Mouse (Mus musculus): ENCODE measurements at regions not wholly inside any gene's neighbourhood (a gene's known extent, or its start where the extent isn't known, plus 50 kb on each side); places are given as distances from the start of the nearest gene placed in this dataset.

- H3K27me3 ChIP-seq (replicated peaks; ENCODE audit: control insufficient read depth, insufficient read depth, low read length), result no peaks in the 10 kb centered on the region
Measured at GRCm38 (mm10) chr2:64860113-64860512, 164.7 kb downstream of the Grb14 start.

GRCm38 (mm10) chr2:64853918-64854317 lies 170.9 kb downstream of the Grb14 start:
- H3K4me3 ChIP-seq (ENCODE audit: low read length), result peak overlapping the region; percentile 17
- no peaks in the 10 kb centered on the region for H3K9me3 ChIP-seq (ENCODE audit: control insufficient read depth, low read length)
- H3K27ac ChIP-seq (ENCODE audit: low read depth, low read length), result no peak overlapping the region
- no peaks in the 10 kb centered on the region for H3K27me3 ChIP-seq (replicated peaks; ENCODE audit: control insufficient read depth, insufficient read depth, low read length)
- peak; percentile 52; the same call in 1 of the 2 replicates for ATAC-seq
- H3K4me1 ChIP-seq (ENCODE audit: control insufficient read depth, insufficient read depth, low read depth, low read length), result no peaks in the 10 kb centered on the region; the same call in 1 of the 2 replicates
- no peaks in the 10 kb centered on the region for H3K36me3 ChIP-seq (ENCODE audit: control insufficient read depth, insufficient read depth, low read length)
- 14% methylated on average over 7 of the region's 7 CpGs for WGBS
- H3K4me2 ChIP-seq (ENCODE audit: low read length), result peak overlapping the region; percentile 45
- H3K9ac ChIP-seq (ENCODE audit: low read depth, low read length), result no peak overlapping the region

More at GRCm38 (mm10) chr2:64860113-64860512, 164.7 kb downstream of the Grb14 start:
- Histone ChIP-seq H3K27ac (ENCODE audit: low read depth, low read length) (no peak overlapping the region), H3K36me3 (ENCODE audit: control insufficient read depth, insufficient read depth, low read length) (no peaks in the 10 kb centered on the region), H3K4me1 (ENCODE audit: control insufficient read depth, insufficient read depth, low read depth, low read length) (no peaks in the 10 kb centered on the region), H3K9me3 (ENCODE audit: control insufficient read depth, low read length) (no peaks in the 10 kb centered on the region), H3K9ac (ENCODE audit: low read depth, low read length) (no peak overlapping the region), H3K4me2 (ENCODE audit: low read length) (no peak overlapping the region), H3K4me3 (ENCODE audit: low read length) (no peak overlapping the region)
- 71% methylated on average over 2 of the region's 2 CpGs for WGBS
- no peak for ATAC-seq

GRCm38 (mm10) chr2:64852913-64853312 lies 171.9 kb downstream of the Grb14 start:
- H3K27me3 ChIP-seq (replicated peaks; ENCODE audit: control insufficient read depth, insufficient read depth, low read length), result no peaks in the 10 kb centered on the region
- no peak; the same call in 1 of the 2 replicates for ATAC-seq
- H3K27ac ChIP-seq (ENCODE audit: low read depth, low read length), result no peak overlapping the region
- 27% methylated on average over 5 of the region's 5 CpGs for WGBS
- H3K4me3 ChIP-seq (ENCODE audit: low read length), result peak overlapping the region; percentile 17; the same call in 1 of the 2 replicates
- H3K36me3 ChIP-seq (ENCODE audit: control insufficient read depth, insufficient read depth, low read length), result no peaks in the 10 kb centered on the region
- no peaks in the 10 kb centered on the region; the same call in 1 of the 2 replicates for H3K4me1 ChIP-seq (ENCODE audit: control insufficient read depth, insufficient read depth, low read depth, low read length)
- no peak overlapping the region for H3K9ac ChIP-seq (ENCODE audit: low read depth, low read length)
- no peaks in the 10 kb centered on the region for H3K9me3 ChIP-seq (ENCODE audit: control insufficient read depth, low read length)
- H3K4me2 ChIP-seq (ENCODE audit: low read length), result peak overlapping the region; percentile 45

GRCm38 (mm10) chr2:64851096-64851495 lies 173.7 kb downstream of the Grb14 start:
- no peak overlapping the region for H3K9ac ChIP-seq (ENCODE audit: low read depth, low read length)
- H3K27me3 ChIP-seq (replicated peaks; ENCODE audit: control insufficient read depth, insufficient read depth, low read length), result no peaks in the 10 kb centered on the region
- H3K9me3 ChIP-seq (ENCODE audit: control insufficient read depth, low read length), result no peaks in the 10 kb centered on the region
- no peak for ATAC-seq
- H3K4me3 ChIP-seq (ENCODE audit: low read length), result no peak overlapping the region
- H3K36me3 ChIP-seq (ENCODE audit: control insufficient read depth, insufficient read depth, low read length), result no peaks in the 10 kb centered on the region
- no peak overlapping the region for H3K4me2 ChIP-seq (ENCODE audit: low read length)
- no peaks in the 10 kb centered on the region; the same call in 1 of the 2 replicates for H3K4me1 ChIP-seq (ENCODE audit: control insufficient read depth, insufficient read depth, low read depth, low read length)
- H3K27ac ChIP-seq (ENCODE audit: low read depth, low read length), result no peak overlapping the region
- 39% methylated on average over 4 of the region's 4 CpGs for whole genome bisulfite sequencing

GRCm38 (mm10) chr2:64850656-64851055 lies 174.1 kb downstream of the Grb14 start:
- 97% methylated on average over 3 of the region's 3 CpGs for WGBS
- no peak overlapping the region for H3K27ac ChIP-seq (ENCODE audit: low read depth, low read length)
- H3K9ac ChIP-seq (ENCODE audit: low read depth, low read length), result no peak overlapping the region
- H3K9me3 ChIP-seq (ENCODE audit: control insufficient read depth, low read length), result no peaks in the 10 kb centered on the region
- ATAC-seq, result no peak
- no peaks in the 10 kb centered on the region for H3K27me3 ChIP-seq (replicated peaks; ENCODE audit: control insufficient read depth, insufficient read depth, low read length)
- no peak overlapping the region for H3K4me2 ChIP-seq (ENCODE audit: low read length)
- H3K36me3 ChIP-seq (ENCODE audit: control insufficient read depth, insufficient read depth, low read length), result no peaks in the 10 kb centered on the region
- H3K4me3 ChIP-seq (ENCODE audit: low read length), result no peak overlapping the region
- H3K4me1 ChIP-seq (ENCODE audit: control insufficient read depth, insufficient read depth, low read depth, low read length), result no peaks in the 10 kb centered on the region; the same call in 1 of the 2 replicates

- 77% methylated on average over 9 of the region's 9 CpGs for whole genome bisulfite sequencing
Measured at GRCm38 (mm10) chr2:64824494-64824893, 200.3 kb downstream of the Grb14 start.

DNA sequence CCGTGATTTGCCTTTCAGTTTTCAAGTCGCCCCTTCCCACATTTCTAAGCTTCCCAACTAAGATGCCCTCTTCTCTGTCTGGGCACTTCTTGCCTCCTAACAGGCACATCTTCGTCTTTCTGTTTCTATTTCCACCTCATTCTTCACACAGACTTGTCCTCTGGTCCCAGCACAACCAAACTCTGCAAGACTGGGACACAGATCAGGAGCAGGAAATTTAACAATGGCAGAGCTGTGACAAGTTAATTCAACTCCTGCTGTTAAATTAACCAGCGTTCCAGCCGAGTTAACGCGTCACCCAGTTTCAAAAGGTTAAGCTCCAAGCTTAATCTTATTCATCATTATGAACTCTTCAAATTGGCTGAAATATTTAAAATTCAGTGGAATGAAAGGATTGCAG lies 200.9 kb downstream of the Grb14 start:
- WGBS, result 27% methylated on average over 7 of the region's 7 CpGs
- no peak for ATAC-seq
- no peaks in the 10 kb centered on the region for H3K4me1 ChIP-seq (ENCODE audit: control insufficient read depth, insufficient read depth, low read depth, low read length)
- H3K36me3 ChIP-seq (ENCODE audit: control insufficient read depth, insufficient read depth, low read length), result no peaks in the 10 kb centered on the region
- no peak overlapping the region for H3K4me2 ChIP-seq (ENCODE audit: low read length)
- H3K4me3 ChIP-seq (ENCODE audit: low read length), result no peak overlapping the region
- no peak overlapping the region for H3K9ac ChIP-seq (ENCODE audit: low read depth, low read length)
- no peak overlapping the region for H3K27ac ChIP-seq (ENCODE audit: low read depth, low read length)
- H3K9me3 ChIP-seq (ENCODE audit: control insufficient read depth, low read length), result no peaks in the 10 kb centered on the region
- no peaks in the 10 kb centered on the region for H3K27me3 ChIP-seq (replicated peaks; ENCODE audit: control insufficient read depth, insufficient read depth, low read length)

More at GRCm38 (mm10) chr2:64824494-64824893, 200.3 kb downstream of the Grb14 start:
- H3K27me3 ChIP-seq (replicated peaks; ENCODE audit: control insufficient read depth, insufficient read depth, low read length), result no peaks in the 10 kb centered on the region
- H3K36me3 ChIP-seq (ENCODE audit: control insufficient read depth, insufficient read depth, low read length), result no peaks in the 10 kb centered on the region
- H3K4me3 ChIP-seq (ENCODE audit: low read length), result no peak overlapping the region
- no peak overlapping the region for H3K4me2 ChIP-seq (ENCODE audit: low read length)
- H3K27ac ChIP-seq (ENCODE audit: low read depth, low read length), result no peak overlapping the region
- no peaks in the 10 kb centered on the region for H3K9me3 ChIP-seq (ENCODE audit: control insufficient read depth, low read length)
- no peaks in the 10 kb centered on the region for H3K4me1 ChIP-seq (ENCODE audit: control insufficient read depth, insufficient read depth, low read depth, low read length)
- no peak overlapping the region for H3K9ac ChIP-seq (ENCODE audit: low read depth, low read length)
- no peak for ATAC-seq

GRCm38 (mm10) chr2:64823074-64823473 lies 201.7 kb downstream of the Grb14 start:
- H3K4me1 ChIP-seq (ENCODE audit: control insufficient read depth, insufficient read depth, low read depth, low read length), result no peaks in the 10 kb centered on the region
- ATAC-seq, result no peak
- H3K27me3 ChIP-seq (replicated peaks; ENCODE audit: control insufficient read depth, insufficient read depth, low read length), result no peaks in the 10 kb centered on the region; the same call in 1 of the 2 replicates
- H3K9me3 ChIP-seq (ENCODE audit: control insufficient read depth, low read length), result no peaks in the 10 kb centered on the region
- no peak overlapping the region for H3K27ac ChIP-seq (ENCODE audit: low read depth, low read length)
- 52% methylated on average over 6 of the region's 6 CpGs for WGBS
- H3K9ac ChIP-seq (ENCODE audit: low read depth, low read length), result no peak overlapping the region
- H3K36me3 ChIP-seq (ENCODE audit: control insufficient read depth, insufficient read depth, low read length), result no peaks in the 10 kb centered on the region
- no peak overlapping the region for H3K4me3 ChIP-seq (ENCODE audit: low read length)
- no peak overlapping the region for H3K4me2 ChIP-seq (ENCODE audit: low read length)

- no peak for ATAC-seq
- H3K9ac ChIP-seq (ENCODE audit: low read depth, low read length), result no peak overlapping the region
- H3K27ac ChIP-seq (ENCODE audit: low read depth, low read length), result no peak overlapping the region
Measured at GRCm38 (mm10) chr2:64818159-64818558, 206.6 kb downstream of the Grb14 start.

More at GRCm38 (mm10) chr2:64818159-64818558, 206.6 kb downstream of the Grb14 start:
- 65% methylated on average over 5 of the region's 5 CpGs for WGBS
- Histone ChIP-seq H3K9me3 (ENCODE audit: control insufficient read depth, low read length) (no peaks in the 10 kb centered on the region), H3K4me1 (ENCODE audit: control insufficient read depth, insufficient read depth, low read depth, low read length) (no peaks in the 10 kb centered on the region), H3K4me3 (ENCODE audit: low read length) (no peak overlapping the region), H3K27me3 (replicated peaks; ENCODE audit: control insufficient read depth, insufficient read depth, low read length) (no peaks in the 10 kb centered on the region; the same call in 1 of the 2 replicates), H3K36me3 (ENCODE audit: control insufficient read depth, insufficient read depth, low read length) (no peaks in the 10 kb centered on the region), H3K4me2 (ENCODE audit: low read length) (no peak overlapping the region)

Data from hindbrain, embryonic 16.5 days (tissue).